ENCODE assay signal across 20 mouse cellular contexts in the genomic region with DNA sequence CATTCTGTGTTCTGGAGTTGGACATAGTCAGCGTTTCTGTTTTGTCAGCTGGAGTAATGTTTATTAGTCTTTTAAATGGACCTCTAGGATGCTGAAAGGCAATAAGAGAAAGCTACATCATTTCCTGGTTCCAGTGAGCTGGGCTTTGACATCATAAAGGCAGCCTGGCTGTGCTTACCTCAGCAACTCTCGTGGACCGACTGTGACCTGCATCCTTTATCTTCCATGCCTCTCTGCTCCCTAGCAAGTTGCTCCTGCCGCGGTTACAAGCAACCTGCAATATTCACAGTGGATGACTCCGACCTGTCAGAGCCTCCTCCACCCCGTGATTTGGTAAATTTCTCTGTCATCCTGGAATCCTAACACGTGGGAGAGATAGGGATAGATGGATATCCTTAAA. TPM values are rescaled to one million over a fixed set of nuclear protein-coding genes. Genes with fewer than 3 reads are reported as not detected.
"Had no signal": no experiment of that assay in that cellular context is flagged by ENCODE, and none has a peak within 500 bp of the region (broad histone marks: within the 10 kb centered on the region; RNA-seq: fewer than 3 reads in every experiment).

No protein-coding gene starts in this region.

- H3K27me3 ChIP-seq: lung, embryonic 15.5 days; midbrain, embryonic 13.5 days; midbrain, embryonic 15.5 days; neural tube, embryonic 13.5 days had no signal

- H3K36me3 ChIP-seq: lung, embryonic 15.5 days; midbrain, embryonic 13.5 days; midbrain, embryonic 15.5 days; neural tube, embryonic 13.5 days had no signal

- H3K4me2 ChIP-seq: lung, embryonic 15.5 days; midbrain, embryonic 11.5 days; midbrain, embryonic 13.5 days; midbrain, embryonic 15.5 days; neural tube, embryonic 13.5 days had no signal

- H3K4me1 ChIP-seq: lung, embryonic 15.5 days; midbrain, embryonic 13.5 days; midbrain, embryonic 15.5 days; neural tube, embryonic 13.5 days had no signal

- H3K9me3 ChIP-seq: lung, embryonic 15.5 days; megakaryocyte, embryonic 14.5 days; midbrain, embryonic 13.5 days; midbrain, embryonic 15.5 days; neural tube, embryonic 13.5 days had no signal

- H3K4me3 ChIP-seq: lung, embryonic 15.5 days; megakaryocyte, embryonic 14.5 days; midbrain, embryonic 13.5 days; midbrain, embryonic 15.5 days; neural tube, embryonic 13.5 days had no signal

- H3K9ac ChIP-seq: liver, postnatal 0 days; lung, embryonic 15.5 days; midbrain, embryonic 13.5 days; midbrain, embryonic 15.5 days; neural tube, embryonic 13.5 days had no signal

- H3K27ac ChIP-seq: lung, embryonic 15.5 days; macrophage; midbrain, embryonic 13.5 days; midbrain, embryonic 15.5 days; neural tube, embryonic 13.5 days had no signal

- DNase-seq: liver, postnatal 0 days; lung, adult 2 months; lung, postnatal 14 days; lung, postnatal 36 days; right cerebral cortex, postnatal 14 days; spleen, adult 18-20 months; thymus, adult 18-20 months; thymus, postnatal 14 days; thymus, postnatal 36 days had no signal

- ATAC-seq: liver, postnatal 0 days; lung, postnatal 0 days; midbrain, embryonic 13.5 days; midbrain, embryonic 15.5 days had no signal

RNA-seq across cellular contexts. Expression of gene Hpdl, which starts 40.5 kb away (rescaled TPM):
- total RNA-seq: megakaryocyte progenitor cell, adult 5-6 weeks; monocyte, adult 5-6 weeks; neutrophil, adult 5-6 weeks had no signal
- polyA plus RNA-seq: macrophage had no signal
